Mouse (Mus musculus) spleen, adult 2 months (tissue): ENCODE measurements around the gene Cttnbp2.

ENCODE experiments used
- CTCF ChIP-seq: fragments of 200-500 bp; IDR thresholded peaks from 2 replicates; pipeline ENCODE4 v1.5.1; 2011; ENCODE audit warnings: mild to moderate bottlenecking, inconsistent platforms; ENCODE audit not compliant: insufficient read depth, insufficient read length, insufficient replicate concordance; ENCODE audit errors: extremely low read depth
- POLR2A ChIP-seq: fragments of 200-500 bp; IDR thresholded peaks from 2 replicates; pipeline ENCODE4 v1.6.1; 2011; ENCODE audit warnings: low read depth, low read length, inconsistent platforms

GRCm38 (mm10) chr6:18540396-18540795, 25.8 kb upstream of the Cttnbp2 start:
- TF ChIP-seq CTCF = no peak
- no peak for TF ChIP-seq POLR2A
